Mouse (Mus musculus): Measurements from ENCODE around the gene Retnlg. TPM values are rescaled to one million over a fixed set of nuclear protein-coding genes. Genes with fewer than 3 reads are reported as not detected.

Gene Retnlg
- polyA plus RNA-seq (2014; fragmentation: Illumina TruSeq; extraction: RNeasy Lipid Tissue Mini Kit (QIAGEN cat#74804); ENCODE audit: low read depth, low replicate concordance): 1.3 TPM

DNA sequence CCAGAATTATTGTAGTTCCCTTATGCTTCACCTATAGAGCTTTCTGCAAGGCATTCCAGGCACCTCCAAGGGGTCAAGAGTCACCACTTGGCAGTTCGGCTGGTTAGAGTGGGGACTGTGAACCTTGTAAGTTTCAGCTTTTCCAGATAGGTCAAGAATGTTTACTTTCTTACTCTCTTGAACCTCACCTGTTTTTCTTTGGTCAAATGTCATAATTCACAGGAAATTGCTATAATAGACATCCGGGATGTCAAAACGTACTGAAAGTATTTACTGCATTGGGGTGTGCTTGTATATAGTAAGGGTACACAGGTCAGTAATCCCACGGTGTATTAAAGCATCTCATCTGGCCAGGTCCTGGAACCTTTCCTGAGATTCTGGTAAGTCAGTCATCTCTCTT is at the start of gene Retnlg:
TSS of gene Retnlg (plus strand) at position 301 of the 400 bp plus-strand sequence.

DNA sequence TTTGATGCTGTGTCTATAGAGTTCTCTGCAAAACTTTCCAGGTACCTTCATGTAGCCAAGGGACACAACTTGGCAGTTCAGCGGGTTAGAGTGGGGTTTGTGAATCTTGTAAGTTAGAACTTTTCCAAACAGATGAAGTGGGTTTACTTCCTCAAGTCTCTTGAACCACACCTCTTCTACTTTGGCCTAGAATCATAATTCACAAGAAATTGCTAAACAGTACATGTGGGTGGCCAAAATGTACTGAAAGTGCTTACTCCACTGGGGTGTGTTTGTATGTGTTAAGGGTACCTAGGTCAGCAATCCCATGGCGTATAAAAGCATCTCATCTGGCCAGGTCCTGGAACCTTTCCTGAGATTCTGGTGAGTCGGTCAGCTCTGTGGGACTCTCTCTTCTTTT is 30.2 kb upstream of the Retnlg start, which contains the start of gene Retnla:
TSS of gene Retnla (plus strand) at position 286 of the 400 bp plus-strand sequence.

Other genes starting within 250 kb of the Retnlg start
- 0.12 TPM for gene Trat1, start 100.6 kb upstream of the Retnlg start, polyA plus RNA-seq (2014; fragmentation: Illumina TruSeq; extraction: RNeasy Lipid Tissue Mini Kit (QIAGEN cat#74804); ENCODE audit: low read depth, low replicate concordance)
- gene Retnlb, start 55.8 kb upstream of the Retnlg start, polyA plus RNA-seq (2014; fragmentation: Illumina TruSeq; extraction: RNeasy Lipid Tissue Mini Kit (QIAGEN cat#74804); ENCODE audit: low read depth, low replicate concordance): not detected
- not detected for gene Retnla, start 30.1 kb upstream of the Retnlg start, polyA plus RNA-seq (2014; fragmentation: Illumina TruSeq; extraction: RNeasy Lipid Tissue Mini Kit (QIAGEN cat#74804); ENCODE audit: low read depth, low replicate concordance)
- 21.1 TPM for gene Dzip3, start 121.5 kb downstream of the Retnlg start, polyA plus RNA-seq (2014; fragmentation: Illumina TruSeq; extraction: RNeasy Lipid Tissue Mini Kit (QIAGEN cat#74804); ENCODE audit: low read depth, low replicate concordance)
- 3.8 TPM for gene Cip2a, start 121.6 kb downstream of the Retnlg start, polyA plus RNA-seq (2014; fragmentation: Illumina TruSeq; extraction: RNeasy Lipid Tissue Mini Kit (QIAGEN cat#74804); ENCODE audit: low read depth, low replicate concordance)
- not detected for gene Myh15, start 184.9 kb downstream of the Retnlg start, polyA plus RNA-seq (2014; fragmentation: Illumina TruSeq; extraction: RNeasy Lipid Tissue Mini Kit (QIAGEN cat#74804); ENCODE audit: low read depth, low replicate concordance)

Measured in kidney, adult 10 weeks (tissue).